Mouse (Mus musculus): ENCODE measurements around the gene Map4. TPM values are rescaled to one million over a fixed set of nuclear protein-coding genes. Genes with fewer than 3 reads are reported as not detected.

Map4 gene
- polyA plus RNA-seq, 1 experiment from 2014 or later, result 62.0 TPM

DNA sequence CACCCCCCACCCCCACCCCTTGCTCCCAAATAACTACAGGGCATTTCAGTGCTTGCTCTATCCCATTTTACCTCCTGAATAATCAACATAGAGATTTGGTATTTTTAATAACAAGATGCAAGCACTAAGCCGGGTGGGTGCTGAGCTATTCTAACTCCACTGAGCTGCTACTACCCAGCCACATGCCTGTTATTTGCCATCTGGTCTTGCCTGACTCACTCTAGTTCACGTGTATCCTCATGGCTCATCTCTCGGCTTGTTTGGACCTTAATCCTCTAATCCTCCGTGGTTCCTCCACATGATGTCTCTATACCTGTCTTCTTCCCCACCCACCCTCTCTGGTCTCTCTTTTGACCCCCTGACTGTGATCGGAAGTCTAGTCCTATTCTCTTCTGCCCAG is 89.1 kb downstream of the Map4 start:
- no peak overlapping the region for H3K27ac ChIP-seq
- no peak overlapping the region for H3K9ac ChIP-seq
- H3K27me3 ChIP-seq, result no peaks in the 10 kb centered on the region
- 80% methylated on average over 5 of the region's 5 CpGs for WGBS
- no peaks in the 10 kb centered on the region for H3K9me3 ChIP-seq (replicated peaks)
- ATAC-seq (replicated peaks; ENCODE audit: low FRiP score), result no peak
- peaks cover 3% of the 10 kb centered on the region; the same call in 1 of the 2 replicates for H3K36me3 ChIP-seq
- H3K4me1 ChIP-seq, result peaks cover 13% of the 10 kb centered on the region
- H3K4me3 ChIP-seq (replicated peaks), result no peak overlapping the region
- no peak overlapping the region for H3K4me2 ChIP-seq

DNA sequence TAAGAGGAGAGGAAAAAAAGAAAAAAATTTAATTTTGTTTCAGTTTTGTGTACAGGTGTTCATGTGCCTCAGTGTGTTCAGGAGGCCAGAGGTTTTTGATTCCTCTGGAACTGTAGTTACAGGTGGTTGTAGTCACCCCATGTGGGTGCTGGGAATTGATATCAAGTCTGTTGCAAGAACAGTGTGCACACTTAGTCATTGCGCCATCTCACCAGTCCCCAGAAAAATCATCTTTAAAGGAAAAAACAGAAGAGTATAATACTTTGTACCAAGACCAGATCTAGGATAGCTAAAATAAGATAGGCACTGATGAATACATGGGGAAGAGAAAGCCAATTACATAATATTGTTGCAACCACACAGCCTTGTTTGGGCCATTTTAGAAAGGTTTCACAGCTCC is 90.2 kb downstream of the Map4 start:
- H3K9ac ChIP-seq, result no peak overlapping the region
- H3K9me3 ChIP-seq (replicated peaks), result no peaks in the 10 kb centered on the region
- peaks cover 9% of the 10 kb centered on the region; the same call in 1 of the 2 replicates for H3K36me3 ChIP-seq
- WGBS, result 98% methylated on average over 1 of the region's 1 CpGs
- ATAC-seq (replicated peaks; ENCODE audit: low FRiP score), result no peak
- peaks cover 13% of the 10 kb centered on the region for H3K4me1 ChIP-seq
- no peak overlapping the region for H3K4me3 ChIP-seq (replicated peaks)
- no peaks in the 10 kb centered on the region for H3K27me3 ChIP-seq
- H3K4me2 ChIP-seq, result no peak overlapping the region
- H3K27ac ChIP-seq, result no peak overlapping the region

GRCm38 (mm10) chr9:110022151-110022550 is 90.9 kb downstream of the Map4 start:
- peaks cover 9% of the 10 kb centered on the region; the same call in 1 of the 2 replicates for H3K36me3 ChIP-seq
- no peaks in the 10 kb centered on the region for H3K27me3 ChIP-seq
- H3K4me1 ChIP-seq, result peaks cover 13% of the 10 kb centered on the region
- H3K9ac ChIP-seq, result no peak overlapping the region
- H3K4me3 ChIP-seq (replicated peaks), result no peak overlapping the region
- no peak overlapping the region for H3K27ac ChIP-seq
- no peak overlapping the region for H3K4me2 ChIP-seq
- H3K9me3 ChIP-seq (replicated peaks), result no peaks in the 10 kb centered on the region
- no peak for ATAC-seq (replicated peaks; ENCODE audit: low FRiP score)
- 91% methylated on average over 2 of the region's 2 CpGs for WGBS

- Histone ChIP-seq H3K27me3 (no peaks in the 10 kb centered on the region), H3K27ac (no peak overlapping the region), H3K4me2 (no peak overlapping the region), H3K36me3 (peaks cover 68% of the 10 kb centered on the region), H3K9ac (no peak overlapping the region), H3K4me1 (no peaks in the 10 kb centered on the region), H3K4me3 (replicated peaks) (no peak overlapping the region), H3K9me3 (replicated peaks) (no peaks in the 10 kb centered on the region)
- 88% methylated on average over 4 of the region's 4 CpGs for WGBS
- no peak for ATAC-seq (replicated peaks; ENCODE audit: low FRiP score)
Observed at GRCm38 (mm10) chr9:110035091-110035490, 103.8 kb downstream of the Map4 start.

GRCm38 (mm10) chr9:110037895-110038294 is 106.6 kb downstream of the Map4 start:
- H3K27me3 ChIP-seq, result no peaks in the 10 kb centered on the region
- H3K27ac ChIP-seq, result no peak overlapping the region
- H3K4me2 ChIP-seq, result no peak overlapping the region
- H3K36me3 ChIP-seq, result peaks cover 60% of the 10 kb centered on the region
- no peak for ATAC-seq (replicated peaks; ENCODE audit: low FRiP score)
- H3K9ac ChIP-seq, result no peak overlapping the region
- no peaks in the 10 kb centered on the region for H3K9me3 ChIP-seq (replicated peaks)
- H3K4me1 ChIP-seq, result no peaks in the 10 kb centered on the region
- WGBS, result 85% methylated on average over 8 of the region's 8 CpGs
- H3K4me3 ChIP-seq (replicated peaks), result no peak overlapping the region

DNA sequence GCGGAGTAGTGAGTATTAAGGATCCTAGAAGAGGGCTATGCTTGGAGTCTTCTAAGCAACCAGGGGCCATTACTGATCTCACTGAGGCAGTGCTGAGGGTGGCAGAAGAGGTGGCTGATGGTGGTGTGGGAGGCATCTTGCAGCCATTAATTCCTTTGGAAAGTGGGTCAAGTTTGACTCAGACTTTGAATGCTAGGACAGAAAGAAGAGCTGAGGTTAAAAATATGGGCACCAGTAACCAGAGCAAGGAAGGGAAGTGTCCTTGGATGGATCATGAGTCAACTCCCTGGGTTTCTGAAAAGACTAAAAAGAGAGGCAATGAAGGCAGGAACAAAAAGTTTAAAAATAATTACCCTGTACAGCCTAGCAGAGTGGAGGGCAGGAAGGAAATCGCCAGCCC is 107.2 kb downstream of the Map4 start:
- H3K36me3 ChIP-seq, result peaks cover 61% of the 10 kb centered on the region
- WGBS, result 97% methylated on average over 2 of the region's 2 CpGs
- no peaks in the 10 kb centered on the region for H3K27me3 ChIP-seq
- no peak overlapping the region for H3K4me2 ChIP-seq
- H3K9me3 ChIP-seq (replicated peaks), result no peaks in the 10 kb centered on the region
- H3K27ac ChIP-seq, result no peak overlapping the region
- H3K4me1 ChIP-seq, result no peaks in the 10 kb centered on the region
- H3K9ac ChIP-seq, result no peak overlapping the region
- no peak for ATAC-seq (replicated peaks; ENCODE audit: low FRiP score)
- H3K4me3 ChIP-seq (replicated peaks), result no peak overlapping the region

GRCm38 (mm10) chr9:110044373-110044772 is 113.1 kb downstream of the Map4 start:
- Histone ChIP-seq H3K4me1 (0 out of 2 replicates have a peak, but pooled peaks cover 6% of the 10 kb centered on the region), H3K9me3 (replicated peaks) (no peaks in the 10 kb centered on the region), H3K4me2 (no peak overlapping the region), H3K4me3 (replicated peaks) (no peak overlapping the region), H3K27ac (no peak overlapping the region), H3K27me3 (no peaks in the 10 kb centered on the region), H3K9ac (no peak overlapping the region), H3K36me3 (peaks cover 24% of the 10 kb centered on the region)
- no peak for ATAC-seq (replicated peaks; ENCODE audit: low FRiP score)
- WGBS, result 96% methylated on average over 4 of the region's 4 CpGs

DNA sequence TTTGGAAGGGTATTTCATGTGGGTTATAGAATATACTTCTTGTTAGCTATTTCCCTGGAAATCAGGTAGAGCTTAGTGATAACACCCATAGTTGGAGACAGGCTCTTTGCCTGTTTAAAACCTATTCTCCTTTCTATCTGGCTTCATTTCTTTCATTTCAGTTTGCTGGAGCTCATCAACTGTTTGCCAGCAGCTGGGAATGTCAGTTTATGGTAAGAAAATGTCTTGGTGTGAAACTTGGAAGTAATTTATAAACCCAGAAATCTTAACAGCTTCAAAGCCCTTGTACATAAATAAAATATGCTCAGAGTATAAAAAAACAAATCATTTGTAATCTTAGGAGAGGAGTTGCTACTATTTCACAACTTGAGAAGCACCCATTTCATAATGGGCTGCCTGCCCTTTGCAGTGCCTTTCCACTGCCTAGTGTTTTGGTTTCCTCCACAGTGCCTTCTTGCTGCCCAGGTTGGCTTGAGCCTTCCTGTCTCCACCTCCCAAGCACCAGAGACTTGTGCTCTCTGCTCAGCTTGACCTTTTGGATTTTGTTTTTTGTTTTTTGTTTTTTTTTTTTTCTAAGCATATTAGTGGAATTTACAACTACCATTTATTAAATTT is 114.6 kb downstream of the Map4 start:
- no peak for ATAC-seq (replicated peaks; ENCODE audit: low FRiP score)
- Histone ChIP-seq H3K9me3 (replicated peaks) (no peaks in the 10 kb centered on the region), H3K9ac (no peak overlapping the region), H3K4me2 (no peak overlapping the region), H3K4me3 (replicated peaks) (no peak overlapping the region), H3K27ac (no peak overlapping the region), H3K27me3 (no peaks in the 10 kb centered on the region), H3K36me3 (peaks cover 14% of the 10 kb centered on the region; the same call in 1 of the 2 replicates), H3K4me1 (0 out of 2 replicates have a peak, but pooled peaks cover 6% of the 10 kb centered on the region)

GRCm38 (mm10) chr9:110047260-110047659 is 116.0 kb downstream of the Map4 start:
- no peaks in the 10 kb centered on the region for H3K9me3 ChIP-seq (replicated peaks)
- no peak overlapping the region for H3K4me2 ChIP-seq
- no peak for ATAC-seq (replicated peaks; ENCODE audit: low FRiP score)
- no peaks in the 10 kb centered on the region for H3K27me3 ChIP-seq
- no peak overlapping the region for H3K4me3 ChIP-seq (replicated peaks)
- no peak overlapping the region for H3K27ac ChIP-seq
- no peak overlapping the region for H3K9ac ChIP-seq
- H3K36me3 ChIP-seq, result peaks cover 14% of the 10 kb centered on the region; the same call in 1 of the 2 replicates
- H3K4me1 ChIP-seq, result peaks cover 12% of the 10 kb centered on the region

DNA sequence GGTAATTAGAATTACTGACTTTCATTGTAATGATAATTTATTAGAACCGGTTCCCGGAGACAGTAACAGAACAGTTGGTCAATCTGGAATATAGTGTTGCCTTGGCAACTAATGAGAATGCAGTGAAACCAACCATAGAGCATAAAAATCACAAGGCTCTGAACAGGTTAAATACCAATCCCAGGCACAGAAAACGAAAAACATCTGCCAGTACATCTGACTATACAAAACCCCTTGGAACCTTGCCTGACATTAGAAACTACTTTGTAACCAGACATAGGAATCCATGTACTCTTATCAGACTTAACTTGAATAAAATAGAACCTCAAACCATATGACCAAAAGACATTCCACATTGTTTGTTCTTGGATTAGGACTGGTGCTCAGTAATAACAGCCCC is 116.6 kb downstream of the Map4 start:
- Histone ChIP-seq H3K27ac (no peak overlapping the region), H3K4me2 (no peak overlapping the region), H3K9me3 (replicated peaks) (no peaks in the 10 kb centered on the region), H3K4me1 (peaks cover 18% of the 10 kb centered on the region), H3K27me3 (no peaks in the 10 kb centered on the region), H3K4me3 (replicated peaks) (no peak overlapping the region), H3K36me3 (peaks cover 15% of the 10 kb centered on the region; the same call in 1 of the 2 replicates), H3K9ac (no peak overlapping the region)
- 37% methylated on average over 3 of the region's 3 CpGs for WGBS
- no peak for ATAC-seq (replicated peaks; ENCODE audit: low FRiP score)

- H3K9me3 ChIP-seq (replicated peaks), result no peaks in the 10 kb centered on the region
Observed at GRCm38 (mm10) chr9:110051184-110051583, 119.9 kb downstream of the Map4 start.

GRCm38 (mm10) chr9:110051869-110052661 is 120.8 kb downstream of the Map4 start:
- H3K4me3 ChIP-seq (replicated peaks), result no peak overlapping the region
- no peak overlapping the region for H3K4me2 ChIP-seq
- H3K27ac ChIP-seq, result peak overlapping the region; percentile 51
- H3K27me3 ChIP-seq, result no peaks in the 10 kb centered on the region
- no peak for ATAC-seq (replicated peaks; ENCODE audit: low FRiP score)
- 0 out of 2 replicates have a peak, but pooled peaks cover 6% of the 10 kb centered on the region for H3K36me3 ChIP-seq
- 55% methylated on average over 23 of the region's 23 CpGs for WGBS
- H3K9me3 ChIP-seq (replicated peaks), result no peaks in the 10 kb centered on the region
- peaks cover 30% of the 10 kb centered on the region for H3K4me1 ChIP-seq
- no peak overlapping the region for H3K9ac ChIP-seq

More at GRCm38 (mm10) chr9:110051184-110051583, 119.9 kb downstream of the Map4 start:
- Histone ChIP-seq H3K27me3 (no peaks in the 10 kb centered on the region), H3K4me1 (peaks cover 28% of the 10 kb centered on the region), H3K9ac (no peak overlapping the region), H3K4me3 (replicated peaks) (no peak overlapping the region), H3K4me2 (no peak overlapping the region), H3K36me3 (0 out of 2 replicates have a peak, but pooled peaks cover 6% of the 10 kb centered on the region), H3K27ac (no peak overlapping the region)
- ATAC-seq (replicated peaks; ENCODE audit: low FRiP score), result no peak

Data from kidney, embryonic 15.5 days (tissue).